Mouse (Mus musculus) embryonic stem cell, embryonic (primary cell): ENCODE measurements at regions not wholly inside any gene's neighbourhood (a gene's known extent, or its start where the extent isn't known, plus 50 kb on each side); places are given as distances from the start of the nearest gene placed in this dataset.

Experiments
- CTCF ChIA-PET, 4 experiments: fragments of 300-600 bp in 2 of 4; fragments of 350-600 bp in 2 of 4; sonication (Branson Sonifier 250); formaldehyde crosslinking; loops; one replicate each; lab custom pipeline; 2022; ENCODE audit warnings: inconsistent platforms in 2 of 4; lab: Charles Lee
- POLR2A ChIA-PET, 4 experiments: fragments of 300-600 bp in 2 of 4; fragments of 350-600 bp in 2 of 4; sonication (Branson Sonifier 250); formaldehyde crosslinking; loops; one replicate each; lab custom pipeline; 2022; ENCODE audit warnings: antibody characterized with exemption in 4 of 4, inconsistent platforms in 1 of 4; lab: Charles Lee

DNA sequence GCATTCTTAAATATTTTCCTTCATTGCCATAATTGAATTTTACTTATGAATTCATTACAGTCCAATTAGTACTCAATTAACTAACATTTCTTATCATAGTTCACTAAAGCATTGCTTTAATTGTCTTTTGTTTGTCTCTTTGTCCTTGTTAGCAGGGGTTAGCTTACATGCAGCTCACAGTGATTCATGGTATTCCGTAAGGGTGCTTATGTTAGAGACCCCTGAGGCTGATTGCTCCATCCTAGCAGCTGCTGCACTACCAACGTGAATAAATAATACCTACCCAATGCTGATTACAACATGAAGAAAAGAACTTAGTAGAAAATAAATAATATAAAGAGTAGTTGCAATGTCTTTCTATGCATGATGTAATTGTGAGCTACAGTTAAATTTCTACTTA lies 791.4 kb downstream of the Epha7 start:
- POLR2A ChIA-PET = no interaction called here
- CTCF ChIA-PET = no interaction called here

DNA sequence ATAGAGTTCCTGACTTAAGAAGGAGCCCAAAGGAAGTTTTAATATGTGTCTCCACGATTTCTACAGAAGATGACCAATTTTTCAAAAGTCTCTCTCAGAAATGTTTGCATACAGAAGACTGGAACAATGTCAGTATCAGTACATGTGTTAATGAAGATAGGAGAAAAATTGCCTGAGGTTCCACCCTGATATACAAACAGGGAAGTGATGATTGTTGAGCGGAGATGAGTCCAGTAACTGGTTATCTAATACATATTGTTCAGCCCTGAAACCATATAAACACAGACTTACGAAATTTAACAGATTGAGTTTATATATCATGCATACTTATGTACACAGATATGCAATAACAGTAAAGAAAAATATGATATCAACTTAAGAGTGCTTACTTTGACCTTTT lies 805.0 kb downstream of the Epha7 start:
- CTCF ChIA-PET = no interaction called here

DNA sequence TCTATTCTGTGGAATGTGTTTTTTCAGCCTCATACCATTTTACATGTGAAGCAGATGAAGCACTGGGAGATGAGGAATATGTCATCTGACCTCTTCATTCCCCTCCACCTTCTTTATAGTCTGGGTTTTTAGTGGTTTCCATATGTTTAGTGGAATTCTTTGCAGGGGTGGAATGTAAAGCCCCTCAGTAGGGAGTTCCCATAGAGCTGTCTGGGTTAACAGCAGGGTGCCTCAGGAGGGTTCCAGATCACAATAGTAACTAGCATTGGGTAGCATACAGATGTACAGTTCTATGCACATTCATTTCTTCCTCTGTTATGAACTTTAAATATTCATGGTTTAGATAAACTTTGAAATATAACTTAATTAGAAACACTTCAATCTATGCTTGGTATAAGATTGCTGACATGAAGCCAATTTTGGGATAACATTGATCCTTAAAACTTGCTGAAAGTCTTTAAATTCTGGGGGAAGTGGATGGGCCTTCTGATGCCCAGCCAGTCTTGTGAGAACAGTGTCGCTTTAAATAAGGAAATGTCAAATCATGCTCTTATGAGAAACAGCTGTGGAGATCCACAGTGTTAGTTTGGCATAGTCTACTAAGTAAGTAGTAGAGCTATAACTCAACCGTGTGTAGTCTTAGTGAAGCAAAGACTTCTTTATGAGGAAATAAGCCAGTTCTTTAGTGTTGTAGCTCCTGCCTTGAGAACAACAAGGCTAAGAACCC lies 832.1 kb downstream of the Epha7 start:
- ChIA-PET CTCF (no interaction called here), POLR2A (no interaction called here)

More for the DNA sequence above, 805.0 kb downstream of the Epha7 start:
- POLR2A ChIA-PET = no interaction called here

GRCm38 (mm10) chr4:29653951-29654350 lies 841.0 kb downstream of the Epha7 start:
- CTCF ChIA-PET = no interaction called here
- POLR2A ChIA-PET = no interaction called here

DNA sequence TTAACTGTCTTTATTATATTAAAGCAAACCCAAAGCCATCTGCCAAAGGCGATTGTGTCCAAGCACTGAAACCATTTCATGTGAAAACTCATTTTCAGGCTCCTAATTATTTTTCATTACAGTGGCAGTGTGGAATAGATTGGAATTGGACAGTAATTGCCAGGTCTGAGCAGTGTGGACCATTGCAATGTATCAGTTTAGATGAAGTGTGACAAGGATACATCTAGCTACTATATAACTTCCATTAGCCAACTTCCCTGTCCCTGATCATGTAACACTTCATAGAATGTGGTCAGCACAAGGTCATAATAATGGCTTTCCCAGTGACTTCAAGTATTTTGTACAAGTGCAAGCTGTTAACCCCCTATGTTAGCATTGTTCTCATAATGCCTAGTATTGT lies 842.7 kb downstream of the Epha7 start:
- ChIA-PET POLR2A (interaction anchor here in 1 of 4 experiments (1.6 kb wide), 1 partner anchor 9 kb away, joined by 3 read pairs; no protein-coding TSS in a partner anchor), CTCF (no interaction called here)

- POLR2A ChIA-PET = no interaction called here
- CTCF ChIA-PET = no interaction called here
These were observed 848.5 kb downstream of the Epha7 start for GRCm38 (mm10) chr4:29661140-29662108.

GRCm38 (mm10) chr4:29665561-29665960 lies 852.6 kb downstream of the Epha7 start:
- ChIA-PET POLR2A (no interaction called here), CTCF (no interaction called here)

GRCm38 (mm10) chr4:29694153-29694552 lies 881.2 kb downstream of the Epha7 start:
- ChIA-PET POLR2A (no interaction called here), CTCF (no interaction called here)

DNA sequence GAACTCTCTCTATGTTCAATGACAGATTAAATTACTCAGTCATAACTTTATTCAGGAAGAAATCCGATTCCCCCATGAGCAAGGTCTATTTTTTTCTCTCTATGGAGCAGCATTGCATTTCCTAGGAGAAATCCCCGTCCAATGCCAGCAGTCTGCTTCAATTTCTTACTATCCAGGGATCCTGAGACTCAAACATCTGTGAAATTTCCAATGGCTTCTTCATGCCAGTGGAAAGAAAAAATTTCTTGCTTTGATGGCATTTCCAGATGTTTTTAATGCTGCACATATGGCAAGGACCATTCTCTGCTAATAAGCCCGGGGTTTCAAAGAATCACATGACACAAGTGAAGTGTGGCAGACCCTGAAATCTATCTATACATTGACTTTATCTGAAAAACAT lies 919.6 kb downstream of the Epha7 start:
- ChIA-PET POLR2A (no interaction called here), CTCF (no interaction called here)

DNA sequence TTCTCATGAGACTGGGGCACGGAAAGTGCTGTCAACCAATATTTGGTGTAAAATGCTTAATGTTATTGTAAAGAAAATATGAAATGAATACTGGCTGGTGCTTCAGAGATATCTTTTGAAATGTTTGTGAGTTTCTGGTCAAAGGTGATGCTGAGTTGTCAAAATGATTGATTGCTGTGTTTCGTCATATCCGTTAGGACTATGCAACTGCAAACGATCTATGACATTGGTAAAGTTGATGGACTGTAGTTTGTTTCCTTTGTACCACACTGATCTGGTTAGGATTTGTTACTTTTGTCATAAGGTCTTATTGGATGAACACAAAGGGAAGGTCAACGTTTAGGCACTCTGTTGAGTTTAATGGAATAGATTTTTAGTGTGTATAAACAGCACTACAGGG lies 929.1 kb downstream of the Epha7 start:
- ChIA-PET POLR2A (no interaction called here), CTCF (no interaction called here)

DNA sequence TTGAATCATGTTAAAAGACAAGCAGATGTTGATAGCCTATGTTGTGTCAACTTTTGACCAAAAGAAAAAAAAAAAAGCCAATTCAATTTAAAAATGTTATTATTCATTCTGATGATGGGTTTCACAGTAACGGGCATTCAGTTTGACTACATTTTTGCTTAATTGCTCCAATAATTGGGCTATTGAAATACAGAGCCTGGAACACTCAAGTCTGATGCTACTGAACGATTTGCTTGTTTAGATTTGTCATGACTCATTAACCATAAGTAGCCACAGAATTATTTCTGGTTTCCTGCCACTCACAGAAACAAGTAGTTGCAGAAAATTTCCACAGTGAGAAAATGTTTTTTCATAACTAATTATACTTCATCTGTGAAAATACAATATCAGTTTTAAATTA lies 929.8 kb downstream of the Epha7 start:
- POLR2A ChIA-PET = no interaction called here

More for the DNA sequence above, 929.8 kb downstream of the Epha7 start:
- CTCF ChIA-PET = no interaction called here
